Mouse (Mus musculus) erythroid progenitor cell, adult 5-6 weeks (primary cell): Measurements from ENCODE around the gene Fbxo34. TPM values are rescaled to one million over a fixed set of nuclear protein-coding genes. Genes with fewer than 3 reads are reported as not detected.
"Not testable (repeated sequence)": the region's sequence is repeated elsewhere in the genome, so short reads cannot be mapped to it uniquely, and the experiment has no call there.

Experiments
- ATAC-seq: replicated peaks from 2 replicates; pipeline ENCODE4 v1.8.0; 2016; ENCODE audit warnings: moderate number of reproducible peaks, mild to moderate bottlenecking, moderate TSS enrichment, inconsistent platforms; ENCODE audit not compliant: poor library complexity, low FRiP score, severe bottlenecking
- total RNA-seq, 2 experiments: library from RNA; stranded (forward) in 1 of 2; stranded (reverse) in 1 of 2; fragments of 150-400 nt in 1 of 2; fragments of 186-747, 209-891 nt in 1 of 2; gene quantifications; 2 replicates each; pipeline versions ENCODE4 v1.2.3 to v1.2.4; 2015 to 2017; ENCODE audit warnings: low replicate concordance in 2 of 2

Fbxo34 gene
- total RNA-seq (2015; ENCODE audit: low replicate concordance) (23.9 and 37.8 TPM in 2 replicates), total RNA-seq (2017; ENCODE audit: low replicate concordance) (54.2 and 68.8 TPM in 2 replicates)

- not testable (repeated sequence) for ATAC-seq
These were observed at the start of gene Fbxo34 for GRCm38 (mm10) chr14:47450121-47450520. Fbxo34 (plus strand) TSS chr14:47450421.

GRCm38 (mm10) chr14:47402735-47403134 is 47.5 kb upstream of the Fbxo34 start:
- no peak; the same call in 1 of the 2 replicates for ATAC-seq

DNA sequence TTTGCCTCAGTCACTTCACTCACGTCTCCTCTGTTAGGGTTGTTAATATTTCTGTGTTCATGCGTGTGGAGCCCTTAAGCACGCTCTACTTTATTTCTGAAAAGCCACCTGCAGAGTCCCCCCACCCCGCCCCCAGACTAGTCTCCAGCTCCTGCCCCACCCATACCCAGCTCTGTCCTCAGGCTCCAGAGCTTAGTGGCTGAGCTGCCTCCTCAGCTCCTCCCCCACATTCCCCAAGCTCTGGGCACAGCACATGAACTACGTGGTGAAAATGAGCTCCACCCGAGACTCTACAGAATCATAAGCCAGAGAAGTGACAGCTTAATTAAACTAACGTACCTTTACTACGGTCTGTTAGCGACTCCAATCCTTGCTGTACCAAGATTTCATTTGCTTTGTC is 44.2 kb upstream of the Fbxo34 start:
- ATAC-seq = no peak

DNA sequence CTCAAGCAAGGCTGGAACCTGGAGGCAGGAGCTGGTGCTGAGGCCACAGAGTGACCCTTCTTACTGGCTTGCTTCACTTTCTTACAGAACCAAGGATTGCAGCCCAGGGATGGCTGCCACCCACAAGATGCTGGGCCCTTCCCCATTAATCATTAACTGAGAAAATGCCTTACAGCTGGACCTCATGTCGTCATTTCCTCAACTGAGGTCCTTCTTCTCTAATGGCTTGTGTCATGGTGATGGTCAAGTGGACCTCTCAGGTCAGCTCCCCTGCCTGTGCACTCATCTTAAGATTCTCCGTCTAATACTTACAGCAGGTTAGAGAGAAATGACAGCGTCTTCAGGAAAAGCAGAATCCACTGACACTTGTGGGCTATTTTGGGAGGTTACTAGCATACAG is 32.9 kb upstream of the Fbxo34 start:
- no peak for ATAC-seq

DNA sequence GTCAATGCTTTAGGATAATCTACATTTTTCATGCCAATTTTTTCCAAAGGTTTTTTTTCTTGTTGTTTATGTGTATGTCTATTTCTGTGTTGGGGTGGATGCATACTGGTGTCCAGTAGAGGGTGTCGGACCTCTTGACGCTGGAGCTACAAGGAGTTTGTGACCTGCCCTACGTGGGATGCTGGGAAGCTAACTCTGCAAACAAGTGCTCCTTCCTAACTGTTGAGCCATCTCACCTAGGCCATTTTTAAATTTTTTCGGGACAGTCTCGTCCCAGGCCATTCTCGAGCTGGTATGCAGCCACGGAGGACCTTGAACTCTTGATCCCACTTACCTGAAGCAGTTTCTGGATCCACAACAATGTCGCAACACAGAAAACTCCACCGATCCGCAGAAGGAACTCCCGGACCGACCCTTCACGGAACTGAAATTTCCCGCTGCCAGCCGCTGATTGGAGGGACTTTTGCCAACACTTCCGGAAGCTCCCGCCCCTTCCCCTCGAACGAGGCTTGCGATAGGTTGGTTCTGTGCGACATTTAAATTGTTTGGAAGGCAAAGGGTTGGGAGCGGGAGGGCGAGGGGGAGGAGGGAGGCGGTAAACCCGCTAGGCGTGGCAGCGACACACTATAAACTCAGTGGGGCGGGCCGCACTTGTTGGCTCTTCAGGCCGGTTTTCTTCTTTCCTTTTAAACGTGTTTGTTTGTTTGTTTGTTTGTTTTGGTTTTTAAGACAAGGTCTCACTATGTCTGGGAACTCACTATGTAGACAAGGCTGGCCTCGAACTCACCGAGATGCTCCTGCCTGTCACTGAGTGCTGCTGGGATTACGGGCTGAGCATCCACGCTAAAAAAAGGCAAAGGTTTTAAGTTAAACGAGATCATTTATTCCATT is 32.2 kb upstream of the Fbxo34 start, which contains the start of gene Dlgap5:
Dlgap5 (minus strand) TSS at position 633 of the 891 bp plus-strand sequence.
- peak; percentile 97 for ATAC-seq

DNA sequence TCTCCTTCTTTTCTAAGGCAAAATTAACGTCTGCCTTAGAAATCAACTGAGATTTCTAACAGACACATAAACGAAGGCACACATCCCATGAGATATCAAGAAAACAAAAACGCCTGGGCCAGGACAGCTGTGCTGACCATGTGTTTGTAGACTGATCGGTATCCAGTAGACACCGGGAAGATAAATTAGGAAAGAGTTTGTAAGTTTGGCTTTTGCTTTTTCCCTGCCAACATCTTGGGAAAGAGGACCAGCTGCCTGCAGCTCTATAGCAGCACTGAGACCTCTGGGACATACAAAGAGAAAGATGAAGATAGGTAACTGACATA is 31.6 kb upstream of the Fbxo34 start:
- peak; percentile 40; the same call in 1 of the 2 replicates for ATAC-seq

DNA sequence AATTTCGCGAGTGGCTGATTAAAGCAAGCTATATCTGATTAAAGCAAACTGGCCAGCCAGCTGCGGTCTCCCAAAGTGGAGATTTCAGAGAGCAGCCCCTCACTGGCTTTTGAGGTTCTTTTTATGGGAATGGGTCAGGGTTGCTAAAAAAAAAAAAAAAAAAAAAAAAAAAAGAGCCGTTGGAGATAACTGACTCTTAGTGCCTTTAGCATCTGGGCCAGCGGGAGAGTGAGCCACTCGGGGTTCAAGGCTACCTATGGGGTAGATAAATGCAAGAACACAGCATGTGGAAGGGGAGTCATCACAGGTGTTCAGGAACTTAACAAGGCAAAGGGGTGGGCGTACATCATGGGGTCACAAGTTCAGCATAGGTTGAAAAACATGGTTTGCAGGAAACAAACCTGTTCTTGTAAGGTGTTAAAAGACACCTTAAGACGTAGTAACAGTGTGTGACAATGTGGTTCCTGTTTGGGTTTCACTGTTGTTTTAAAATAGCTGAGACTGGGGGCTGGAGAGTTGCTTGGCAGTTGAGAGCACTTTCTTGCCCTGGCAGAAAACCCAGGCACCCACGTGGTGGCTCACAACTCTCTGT is 31.1 kb upstream of the Fbxo34 start:
- ATAC-seq = no peak

GRCm38 (mm10) chr14:47419723-47420276 is 30.4 kb upstream of the Fbxo34 start:
- no peak for ATAC-seq

- no peak for ATAC-seq
These were observed 28.6 kb upstream of the Fbxo34 start for GRCm38 (mm10) chr14:47421606-47422005.

- ATAC-seq = no peak
These were observed 27.8 kb upstream of the Fbxo34 start for GRCm38 (mm10) chr14:47422466-47422865.

GRCm38 (mm10) chr14:47432987-47433386 is 17.2 kb upstream of the Fbxo34 start:
- ATAC-seq = peak; percentile 72; the same call in 1 of the 2 replicates

- no peak for ATAC-seq
These were observed 11.3 kb upstream of the Fbxo34 start for GRCm38 (mm10) chr14:47438947-47439346.

DNA sequence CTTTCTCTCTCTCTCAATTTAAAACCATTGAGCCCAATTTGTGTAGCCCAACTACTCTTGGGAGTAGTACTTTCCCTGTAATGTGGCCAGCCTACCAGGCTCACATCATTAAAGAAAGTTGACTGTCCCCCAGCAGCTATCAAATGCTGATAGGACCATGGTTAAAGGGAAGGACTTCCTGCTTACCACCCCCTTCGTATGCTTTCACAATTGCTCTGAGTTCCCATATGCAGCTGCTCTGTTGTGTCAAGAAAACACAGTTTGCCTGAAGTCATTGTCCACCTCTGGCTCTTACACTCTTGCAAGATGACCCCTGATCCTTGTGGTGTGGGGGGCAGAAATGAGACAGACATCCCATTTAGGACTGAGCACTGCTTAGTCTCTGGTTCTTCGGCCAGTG is 5.3 kb upstream of the Fbxo34 start:
- no peak for ATAC-seq

GRCm38 (mm10) chr14:47445331-47446095 is 4.7 kb upstream of the Fbxo34 start:
- ATAC-seq = no peak

DNA sequence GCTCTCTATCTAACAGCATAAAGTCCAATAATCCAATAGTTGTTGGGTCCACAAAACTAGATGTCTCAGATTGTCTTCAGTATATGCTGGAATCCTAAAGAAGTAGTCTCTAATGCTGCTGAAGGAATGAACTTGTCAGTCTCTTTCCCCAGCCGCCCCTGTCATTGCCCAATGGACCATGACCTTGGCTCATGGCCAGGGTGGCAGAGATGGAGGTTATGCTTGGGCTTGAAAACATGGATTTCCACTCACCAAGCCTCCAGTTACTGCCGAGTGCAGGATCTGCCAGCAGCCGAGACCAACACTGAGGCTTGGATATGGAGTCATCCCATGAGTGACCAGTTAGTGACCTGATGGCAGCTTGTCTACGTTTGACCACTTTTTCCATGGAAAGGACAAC is 9.3 kb downstream of the Fbxo34 start:
- no peak for ATAC-seq

DNA sequence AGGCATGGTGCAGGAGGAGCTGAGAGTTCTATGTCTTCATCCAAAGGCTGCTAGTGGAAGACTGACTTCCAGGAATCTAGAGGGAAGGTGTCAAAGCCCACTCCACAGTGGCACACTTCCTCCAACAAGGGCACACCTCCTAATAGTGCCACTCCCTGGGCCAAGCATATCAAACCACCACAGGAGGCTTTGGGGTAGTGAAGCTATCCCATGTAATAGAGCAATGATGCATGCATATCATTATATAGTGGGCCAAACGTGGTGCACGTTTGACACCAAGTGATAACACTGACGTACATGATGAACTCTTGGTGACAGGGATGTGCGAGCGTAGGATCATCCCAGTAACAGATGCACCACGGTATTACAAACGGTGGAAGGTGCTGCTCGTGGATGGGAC is 11.8 kb downstream of the Fbxo34 start:
- ATAC-seq = no peak

GRCm38 (mm10) chr14:47462453-47462852 is 12.2 kb downstream of the Fbxo34 start:
- ATAC-seq = no peak

DNA sequence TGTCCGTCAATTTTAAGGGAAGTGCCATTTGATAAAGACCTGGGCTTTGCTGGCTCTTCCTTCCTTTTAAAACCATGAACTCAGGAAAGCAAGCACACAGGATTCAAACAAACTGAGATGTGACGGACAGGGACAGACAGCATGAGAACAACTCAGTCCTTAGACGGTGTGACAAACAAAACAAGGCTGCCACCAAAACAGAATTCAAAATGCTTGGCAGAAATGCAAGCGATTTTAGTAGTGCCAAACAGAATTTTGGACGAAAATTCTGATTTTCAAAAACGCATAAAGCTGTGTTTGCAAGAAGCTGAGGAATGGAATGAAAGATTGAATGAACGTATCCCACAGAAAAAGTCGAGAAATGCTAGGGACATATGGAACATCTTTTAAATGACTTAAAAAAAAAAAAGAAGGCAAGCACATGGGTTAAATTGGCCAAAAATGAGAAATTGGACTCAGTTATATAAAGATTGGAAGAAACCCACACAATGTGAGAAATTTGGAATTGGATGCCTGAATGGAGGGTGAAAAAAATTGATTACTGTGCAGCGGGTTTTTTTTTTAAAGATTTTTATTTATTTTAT is 12.7 kb downstream of the Fbxo34 start:
- no peak for ATAC-seq

- ATAC-seq = no peak
These were observed 14.2 kb downstream of the Fbxo34 start for GRCm38 (mm10) chr14:47464426-47464825.
